Mouse (Mus musculus): ENCODE measurements at regions not wholly inside any gene's neighbourhood (a gene's known extent, or its start where the extent isn't known, plus 50 kb on each side); places are given as distances from the start of the nearest gene placed in this dataset.

- ATAC-seq (replicated peaks; ENCODE audit: low read depth, poor library complexity, severe bottlenecking) = no peak
Measured at GRCm38 (mm10) chr3:144079960-144080359, 125.1 kb downstream of the Lmo4 start.

GRCm38 (mm10) chr3:144078198-144078935 is 126.7 kb downstream of the Lmo4 start:
- ATAC-seq (replicated peaks; ENCODE audit: low read depth, poor library complexity, severe bottlenecking) = no peak

- no peak for ATAC-seq (replicated peaks; ENCODE audit: low read depth, poor library complexity, severe bottlenecking)
Measured at GRCm38 (mm10) chr3:144069979-144070540, 135.0 kb downstream of the Lmo4 start.

- ATAC-seq (replicated peaks; ENCODE audit: low read depth, poor library complexity, severe bottlenecking) = no peak
Measured at GRCm38 (mm10) chr3:144067016-144067415, 138.0 kb downstream of the Lmo4 start.

- ATAC-seq (replicated peaks; ENCODE audit: low read depth, poor library complexity, severe bottlenecking) = no peak
Measured at GRCm38 (mm10) chr3:144058106-144058505, 146.9 kb downstream of the Lmo4 start.

GRCm38 (mm10) chr3:144050341-144050740 is 154.7 kb downstream of the Lmo4 start:
- ATAC-seq (replicated peaks; ENCODE audit: low read depth, poor library complexity, severe bottlenecking) = no peak

- ATAC-seq (replicated peaks; ENCODE audit: low read depth, poor library complexity, severe bottlenecking) = no peak
Measured at GRCm38 (mm10) chr3:144049270-144049669, 155.8 kb downstream of the Lmo4 start.

- ATAC-seq (replicated peaks; ENCODE audit: low read depth, poor library complexity, severe bottlenecking) = peak; percentile 33; the same call in 1 of the 2 replicates
Measured at GRCm38 (mm10) chr3:144044366-144044765, 160.7 kb downstream of the Lmo4 start.

- ATAC-seq (replicated peaks; ENCODE audit: low read depth, poor library complexity, severe bottlenecking) = peak; percentile 78
Measured at GRCm38 (mm10) chr3:144041788-144042187, 163.2 kb downstream of the Lmo4 start.

- ATAC-seq (replicated peaks; ENCODE audit: low read depth, poor library complexity, severe bottlenecking) = 0 out of 2 replicates have a peak, but pooled peaks have one; percentile 45
Measured at GRCm38 (mm10) chr3:144039498-144039897, 165.5 kb downstream of the Lmo4 start.

GRCm38 (mm10) chr3:144029611-144030010 is 175.4 kb downstream of the Lmo4 start:
- ATAC-seq (replicated peaks; ENCODE audit: low read depth, poor library complexity, severe bottlenecking) = no peak

- no peak for ATAC-seq (replicated peaks; ENCODE audit: low read depth, poor library complexity, severe bottlenecking)
Measured at GRCm38 (mm10) chr3:144029121-144029520, 175.9 kb downstream of the Lmo4 start.

GRCm38 (mm10) chr3:144027134-144027980 is 177.7 kb downstream of the Lmo4 start:
- ATAC-seq (replicated peaks; ENCODE audit: low read depth, poor library complexity, severe bottlenecking) = no peak

GRCm38 (mm10) chr3:144025451-144026125 is 179.4 kb downstream of the Lmo4 start:
- ATAC-seq (replicated peaks; ENCODE audit: low read depth, poor library complexity, severe bottlenecking) = no peak

GRCm38 (mm10) chr3:144024216-144024615 is 180.8 kb downstream of the Lmo4 start:
- ATAC-seq (replicated peaks; ENCODE audit: low read depth, poor library complexity, severe bottlenecking) = no peak

- ATAC-seq (replicated peaks; ENCODE audit: low read depth, poor library complexity, severe bottlenecking) = no peak
Measured at GRCm38 (mm10) chr3:144023058-144023457, 182.0 kb downstream of the Lmo4 start.

- ATAC-seq (replicated peaks; ENCODE audit: low read depth, poor library complexity, severe bottlenecking) = no peak
Measured at GRCm38 (mm10) chr3:144021969-144022368, 183.1 kb downstream of the Lmo4 start.

- ATAC-seq (replicated peaks; ENCODE audit: low read depth, poor library complexity, severe bottlenecking) = no peak
Measured at GRCm38 (mm10) chr3:144020189-144020940, 184.7 kb downstream of the Lmo4 start.

GRCm38 (mm10) chr3:144019293-144019692 is 185.7 kb downstream of the Lmo4 start:
- ATAC-seq (replicated peaks; ENCODE audit: low read depth, poor library complexity, severe bottlenecking) = no peak

GRCm38 (mm10) chr3:144018559-144018958 is 186.5 kb downstream of the Lmo4 start:
- ATAC-seq (replicated peaks; ENCODE audit: low read depth, poor library complexity, severe bottlenecking) = no peak

All from common myeloid progenitor, adult 5-6 weeks (primary cell).